Mouse (Mus musculus) layer of hippocampus, adult 18-20 months (tissue): Measurements from ENCODE around the gene Mthfd1. TPM values are rescaled to one million over a fixed set of nuclear protein-coding genes. Genes with fewer than 3 reads are reported as not detected.
A peak's percentile ranks its signal among the peaks of the same experiment; 100 is the strongest.

Experiments
- DNase-seq, 2 experiments: peaks; one replicate each; pipeline ENCODE4 v3.0.0; 2022; ENCODE audit warnings: low spot score in 2 of 2
- total RNA-seq, 2 experiments: library from RNA; stranded (reverse); gene quantifications; 2 replicates each; pipeline ENCODE4 v1.2.3; 2021

The Mthfd1 gene
- total RNA-seq, 2 experiments from 2014 or later = 42.6 to 46.1 TPM

GRCm38 (mm10) chr12:76262918-76263317 is 7.8 kb downstream of the Mthfd1 start:
- DNase-seq = no peak

DNA sequence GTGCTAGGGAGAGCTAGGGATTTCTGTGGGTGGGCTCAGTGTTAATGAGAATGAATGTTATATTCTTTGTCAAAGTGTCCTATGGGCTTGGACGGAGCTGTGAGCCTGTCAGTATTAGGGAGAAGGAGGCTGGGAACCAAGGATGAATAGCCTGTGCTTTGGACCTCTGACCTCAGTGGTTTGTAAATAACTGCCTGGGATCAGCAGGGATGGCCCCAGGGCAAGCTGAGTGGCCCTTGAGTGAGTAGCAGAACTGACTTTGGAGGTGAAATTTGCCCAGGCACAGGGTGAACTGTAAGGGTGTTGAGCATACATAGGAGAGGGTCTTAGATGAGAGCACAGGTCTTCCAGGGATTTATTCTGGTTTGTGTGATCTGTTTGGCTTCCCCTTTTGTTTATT is 8.8 kb downstream of the Mthfd1 start:
- no peak for DNase-seq

DNA sequence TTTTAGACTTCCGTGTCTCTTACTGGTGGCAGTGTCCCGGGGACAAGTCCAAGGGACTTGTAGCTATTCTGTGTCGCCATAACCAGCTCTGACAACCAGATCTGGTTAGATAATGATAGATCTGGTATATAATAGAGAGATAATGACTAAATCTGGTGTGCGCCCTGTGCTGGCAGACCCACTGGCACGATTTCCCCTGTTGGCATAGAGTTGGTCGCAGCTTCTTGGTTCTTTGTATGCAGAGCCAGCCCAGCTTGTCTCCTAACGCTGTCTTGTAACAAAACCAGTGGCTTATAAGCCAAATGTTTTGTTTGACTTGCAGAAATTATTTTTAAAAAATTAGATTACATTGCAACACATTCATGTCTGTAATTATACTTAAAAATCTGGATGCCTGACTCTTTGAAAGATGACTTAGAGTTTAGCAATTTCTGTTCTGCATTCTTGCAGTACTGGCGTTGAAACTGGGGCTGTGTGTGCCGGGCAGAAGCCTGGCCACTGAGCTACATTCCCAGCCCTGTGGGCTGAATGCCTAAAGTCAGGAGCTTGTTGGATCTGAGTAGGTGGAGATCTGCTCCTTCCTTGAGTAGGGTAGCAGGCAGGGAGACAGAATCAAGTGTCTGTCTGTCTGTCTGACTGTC is 9.3 kb downstream of the Mthfd1 start:
- peak in 1 of 2 experiments; percentile 84 for DNase-seq

- DNase-seq = no peak
Measured at GRCm38 (mm10) chr12:76265001-76265400, 9.9 kb downstream of the Mthfd1 start.

- DNase-seq = peak in 1 of 2 experiments; percentile 80
Measured at GRCm38 (mm10) chr12:76266875-76267274, 11.8 kb downstream of the Mthfd1 start.

DNA sequence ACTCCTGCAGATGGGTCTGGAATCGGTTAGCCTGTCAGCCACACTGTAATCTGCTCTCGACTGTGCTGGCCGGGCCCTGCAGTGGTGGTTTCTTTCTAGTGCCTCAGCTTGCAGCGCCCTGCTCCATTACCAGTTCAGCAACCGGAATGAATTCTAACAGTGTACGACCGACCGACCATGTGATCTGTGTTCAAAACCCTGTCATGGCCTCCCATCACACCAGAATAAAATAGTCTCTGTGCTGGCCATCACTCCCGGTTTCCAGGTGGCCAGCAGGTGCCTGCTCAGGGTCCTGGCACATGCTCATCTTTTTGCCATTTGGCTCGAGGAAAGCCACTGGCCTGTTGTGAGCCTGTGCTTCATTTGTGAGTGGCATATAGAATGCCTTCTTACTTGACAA is 13.6 kb downstream of the Mthfd1 start:
- DNase-seq = no peak

DNA sequence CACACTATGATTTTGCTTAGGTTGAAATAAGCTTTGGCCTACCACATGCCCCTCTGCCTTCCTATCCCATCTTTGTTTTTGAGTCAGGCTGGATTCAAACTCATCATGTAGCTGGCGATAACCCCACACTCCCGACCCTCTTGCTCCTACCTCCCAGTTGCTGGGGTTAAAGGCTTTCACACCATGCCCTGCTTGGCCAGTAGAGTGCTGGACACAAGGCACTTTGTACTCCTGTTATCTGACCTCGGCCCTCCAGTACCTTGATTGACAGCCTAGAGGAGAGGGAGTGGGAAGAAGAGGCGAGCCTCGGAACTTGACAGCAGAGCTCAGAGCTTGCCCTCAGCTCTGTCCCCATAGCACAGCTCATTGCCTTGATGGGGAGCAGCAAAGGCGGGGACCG is 14.1 kb downstream of the Mthfd1 start:
- no peak for DNase-seq

GRCm38 (mm10) chr12:76271516-76271915 is 16.4 kb downstream of the Mthfd1 start:
- no peak for DNase-seq

DNA sequence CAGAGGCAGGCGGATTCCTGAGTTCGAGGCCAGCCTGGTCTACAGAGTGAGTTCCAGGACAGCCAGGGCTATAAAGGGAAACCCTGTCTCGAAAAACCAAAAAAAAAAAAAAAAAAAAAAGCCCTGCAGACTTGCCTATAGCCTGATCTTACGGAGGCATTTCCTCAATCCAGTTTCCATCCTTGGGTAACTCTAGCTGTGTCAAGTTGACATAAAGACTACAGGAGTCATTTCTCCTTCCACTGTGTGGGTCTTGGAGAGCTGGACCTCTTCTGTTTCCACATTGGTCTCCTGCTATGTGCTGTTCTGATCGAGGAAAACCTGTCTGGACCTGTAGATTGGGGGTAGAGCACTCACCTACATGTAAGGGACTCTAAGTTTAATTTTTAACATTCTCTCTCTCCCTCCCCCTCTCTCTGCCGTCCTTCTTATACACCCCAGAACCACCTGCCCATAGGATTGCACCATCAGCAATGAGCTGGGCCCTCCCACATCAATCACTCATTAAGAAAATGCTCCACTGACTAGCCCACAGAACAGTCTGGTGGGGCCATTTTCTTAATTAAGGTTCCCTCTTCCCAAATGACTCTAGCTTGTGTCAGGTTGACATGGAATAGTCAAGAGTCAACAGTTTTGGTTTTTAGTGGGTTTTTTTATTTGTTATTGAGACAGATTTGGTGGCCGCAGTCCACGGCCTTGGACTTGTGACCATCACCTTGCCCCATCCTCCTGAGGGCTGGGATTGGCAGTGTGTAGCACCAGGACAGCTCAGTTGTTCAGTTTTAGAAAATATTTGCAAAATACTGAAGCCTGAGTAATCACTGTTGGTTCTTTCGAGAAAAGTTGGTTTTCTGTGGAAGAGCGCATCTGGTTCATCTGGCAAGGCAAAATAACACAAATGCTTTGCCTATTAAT is 17.8 kb downstream of the Mthfd1 start:
- no peak for DNase-seq

GRCm38 (mm10) chr12:76278209-76278608 is 23.1 kb downstream of the Mthfd1 start:
- DNase-seq = peak in 1 of 2 experiments; percentile 57

GRCm38 (mm10) chr12:76280556-76280955 is 25.5 kb downstream of the Mthfd1 start:
- DNase-seq = peak in 1 of 2 experiments; percentile 44

DNA sequence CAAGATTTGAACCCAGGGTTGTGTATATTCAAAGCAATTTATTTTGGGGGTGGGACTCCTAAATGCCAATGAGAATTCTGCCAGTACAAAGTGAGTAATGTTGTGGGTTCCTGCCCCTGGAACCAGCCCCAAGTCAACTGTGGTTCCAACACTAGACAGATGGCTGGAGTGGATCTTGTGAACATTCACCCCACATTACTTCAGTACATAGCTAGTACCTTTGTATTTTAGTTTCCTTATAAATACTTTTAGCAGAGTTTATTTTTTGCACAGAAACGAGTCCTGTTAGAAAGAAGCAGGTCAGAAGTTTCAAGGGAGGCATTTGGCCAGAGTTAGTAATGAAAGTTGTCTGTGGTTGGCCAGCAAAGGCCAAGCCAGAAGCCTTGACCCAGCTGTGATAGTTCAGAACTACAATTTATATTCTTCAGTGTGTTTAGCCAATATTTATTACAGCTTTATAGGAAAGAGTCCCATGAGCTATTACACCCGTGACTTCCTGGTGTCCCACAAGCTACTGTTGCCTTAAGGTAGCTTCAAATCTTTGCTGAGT is 26.1 kb downstream of the Mthfd1 start:
- no peak for DNase-seq

GRCm38 (mm10) chr12:76282132-76282531 is 27.0 kb downstream of the Mthfd1 start:
- no peak for DNase-seq

DNA sequence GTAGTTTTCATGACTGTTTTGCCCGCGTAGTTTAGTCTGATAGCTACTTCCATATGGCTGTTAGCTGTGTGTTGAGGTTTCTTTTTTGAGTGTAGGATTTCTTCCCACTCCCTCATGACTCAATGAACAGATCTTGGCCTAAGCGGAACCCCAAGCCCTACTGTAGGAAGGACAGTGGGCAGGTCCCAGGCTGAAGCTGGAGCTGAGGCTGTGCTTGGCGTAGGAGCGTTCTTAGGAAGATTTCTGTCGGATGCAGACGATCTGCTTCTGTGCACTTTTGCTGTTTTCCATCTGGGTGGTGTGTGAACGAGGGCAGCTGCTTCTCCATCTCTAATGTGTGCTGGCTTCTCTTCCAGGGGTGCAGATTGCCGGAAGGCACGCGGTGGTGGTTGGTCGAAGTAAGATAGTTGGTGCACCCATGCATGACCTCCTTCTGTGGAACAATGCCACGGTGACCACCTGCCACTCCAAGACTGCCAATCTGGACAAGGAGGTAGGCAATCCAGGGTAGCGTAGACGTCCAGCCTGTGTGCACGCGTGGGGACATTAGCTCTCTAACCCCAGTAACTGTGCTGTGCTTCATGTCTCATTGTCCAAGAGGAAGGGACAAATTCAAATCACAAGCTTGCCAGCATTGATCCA is 27.6 kb downstream of the Mthfd1 start:
- DNase-seq = no peak

DNA sequence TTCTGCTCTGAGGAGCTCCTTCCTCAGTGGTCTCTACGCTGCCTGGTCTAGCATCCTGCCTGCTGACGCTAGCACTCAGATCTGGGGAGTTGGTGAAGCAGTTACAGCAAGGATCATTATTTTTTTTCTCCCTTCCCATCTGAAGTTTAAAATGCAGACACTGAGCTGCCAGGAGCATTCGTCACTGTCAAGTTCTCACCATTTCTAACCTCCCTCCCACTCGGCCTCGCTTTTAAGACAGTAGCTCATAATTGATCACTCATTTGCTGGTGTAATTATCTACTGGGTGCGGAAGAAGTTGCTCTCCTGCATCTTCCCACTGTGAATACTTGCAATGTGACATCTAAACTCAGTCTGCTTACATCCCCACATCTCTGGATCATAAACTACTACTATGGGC is 30.3 kb downstream of the Mthfd1 start:
- no peak for DNase-seq

- peak in 1 of 2 experiments; percentile 57 for DNase-seq
Measured at GRCm38 (mm10) chr12:76287986-76288385, 32.9 kb downstream of the Mthfd1 start.

DNA sequence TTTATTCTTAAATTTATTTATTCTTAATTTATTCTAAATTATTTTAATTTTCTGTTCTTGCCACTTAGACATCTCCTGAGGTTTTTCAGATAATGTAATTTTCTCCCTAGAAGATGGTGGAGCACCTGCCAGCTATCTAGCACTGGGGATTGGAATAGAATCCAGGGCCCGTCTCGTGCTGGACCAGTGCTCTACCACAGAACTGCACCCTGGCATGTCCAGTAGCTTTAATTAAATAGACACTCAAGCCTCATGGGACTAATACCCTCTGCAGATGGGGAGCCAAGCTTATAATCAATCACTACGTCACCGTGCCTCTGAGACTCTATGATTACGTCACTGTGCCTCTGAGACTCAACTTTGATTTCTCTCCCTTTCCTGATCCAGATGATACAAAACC is 33.4 kb downstream of the Mthfd1 start:
- no peak for DNase-seq

- no peak for DNase-seq
Measured at GRCm38 (mm10) chr12:76289428-76289827, 34.3 kb downstream of the Mthfd1 start.

DNA sequence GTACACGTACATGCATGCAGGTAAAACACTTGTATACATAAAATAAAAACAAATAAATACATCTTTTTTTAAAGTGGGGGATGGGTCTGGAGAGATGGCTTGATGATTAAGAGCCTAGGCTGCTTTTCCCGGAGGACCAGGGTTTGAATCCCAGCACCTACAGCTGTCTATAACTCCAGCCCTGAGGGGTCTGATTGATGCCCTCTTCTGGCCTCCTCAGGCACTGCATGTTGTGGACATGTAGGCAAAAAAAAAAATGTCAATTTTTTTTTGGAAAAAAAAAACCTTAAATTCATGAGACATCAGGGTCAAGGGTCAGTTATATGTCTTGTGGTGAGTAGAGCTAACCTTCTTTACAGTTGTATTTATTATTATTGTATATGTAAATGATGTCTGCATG is 35.2 kb downstream of the Mthfd1 start:
- DNase-seq = no peak

GRCm38 (mm10) chr12:76293192-76293591 is 38.1 kb downstream of the Mthfd1 start:
- peak in 1 of 2 experiments; percentile 60 for DNase-seq

DNA sequence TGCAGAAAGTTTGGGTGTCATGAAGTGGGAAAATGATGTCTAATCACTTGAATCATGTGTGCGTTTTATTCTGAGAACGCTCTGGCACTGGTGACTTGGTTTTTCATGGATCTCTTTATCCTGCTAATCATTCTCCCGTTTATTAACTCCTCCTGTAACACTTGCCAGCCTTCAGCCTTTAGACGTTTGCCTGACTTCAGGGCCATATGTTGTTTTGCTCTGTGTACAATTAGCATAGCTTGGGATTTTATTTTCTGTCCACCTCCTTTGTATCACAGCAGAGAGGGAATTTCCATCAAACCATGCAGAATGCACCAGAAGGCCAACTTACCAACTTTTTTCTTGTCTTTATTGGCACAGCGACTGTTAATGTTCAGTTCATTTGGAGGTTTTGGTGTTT is 42.7 kb downstream of the Mthfd1 start:
- no peak for DNase-seq
